Mouse (Mus musculus) limb, embryonic 15.5 days (tissue): ENCODE measurements at regions not wholly inside any gene's neighbourhood (a gene's known extent, or its start where the extent isn't known, plus 50 kb on each side); places are given as distances from the start of the nearest gene placed in this dataset.

Experiments
- ATAC-seq: fragments of 200-750 bp; cut with Nextera tagmentation; 2 replicates; pipeline ENCODE4 v1.8.0; 2017; ENCODE audit warnings: low read depth, moderate TSS enrichment; ENCODE audit not compliant: insufficient number of reproducible peaks, low FRiP score, low TSS enrichment
- H3K27ac ChIP-seq: fragments of 300-500 bp; sonication (generic); 2 replicates; pipeline ENCODE4 v1.5.1; 2015; ENCODE audit warnings: moderate library complexity, mild to moderate bottlenecking, inconsistent platforms
- H3K27me3 ChIP-seq: fragments of 300-500 bp; sonication (generic); 2 replicates; pipeline ENCODE4 v1.6.1; 2015; ENCODE audit warnings: inconsistent platforms
- H3K36me3 ChIP-seq: fragments of 300-500 bp; sonication (generic); 2 replicates; pipeline ENCODE4 v1.6.1; 2015; ENCODE audit warnings: inconsistent platforms
- H3K4me1 ChIP-seq: fragments of 300-500 bp; sonication (generic); 2 replicates; pipeline ENCODE4 v1.6.1; 2015; ENCODE audit warnings: inconsistent platforms
- H3K4me2 ChIP-seq: fragments of 300-500 bp; sonication (generic); 2 replicates; pipeline ENCODE4 v1.6.1; 2015; ENCODE audit warnings: mild to moderate bottlenecking, inconsistent platforms
- H3K4me3 ChIP-seq: fragments of 300-500 bp; sonication (generic); 2 replicates; pipeline ENCODE4 v1.5.1; 2015; ENCODE audit warnings: mild to moderate bottlenecking, inconsistent platforms
- H3K9ac ChIP-seq: fragments of 300-500 bp; sonication (generic); 2 replicates; pipeline ENCODE4 v1.6.1; 2015; ENCODE audit warnings: inconsistent platforms
- H3K9me3 ChIP-seq: fragments of 300-500 bp; sonication (generic); 2 replicates; pipeline ENCODE4 v1.6.1; 2016; ENCODE audit warnings: inconsistent platforms
- WGBS: fragments of 180-500 bp; shearing (Covaris S2); methylation state at CpG from one replicate; pipeline ENCODE4 v1.1.7; 2015; 5-methylcytosine and 5-hydroxymethylcytosine counted together

DNA sequence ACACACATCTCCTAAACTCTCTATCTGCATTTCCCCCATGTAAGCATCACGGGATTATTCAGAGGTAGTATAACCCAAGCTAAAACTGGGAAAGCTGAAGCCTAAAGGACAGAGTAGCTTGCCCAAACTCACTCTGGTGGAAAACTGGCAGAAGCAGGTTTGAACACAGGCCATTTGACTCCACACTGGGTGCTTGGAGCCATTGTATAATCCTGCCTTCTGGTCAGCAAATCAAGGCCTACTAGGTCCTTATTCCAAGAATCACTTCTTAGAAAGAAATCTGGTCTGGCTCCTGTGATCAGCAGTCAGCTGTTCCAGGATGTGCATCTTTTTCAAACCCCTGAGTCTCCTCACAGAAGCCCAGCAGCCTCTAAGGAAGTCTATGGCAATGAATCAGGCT, 582.4 kb downstream of the Nfib start:
- Histone ChIP-seq H3K27ac (no peak overlapping the region), H3K4me3 (no peak overlapping the region)

DNA sequence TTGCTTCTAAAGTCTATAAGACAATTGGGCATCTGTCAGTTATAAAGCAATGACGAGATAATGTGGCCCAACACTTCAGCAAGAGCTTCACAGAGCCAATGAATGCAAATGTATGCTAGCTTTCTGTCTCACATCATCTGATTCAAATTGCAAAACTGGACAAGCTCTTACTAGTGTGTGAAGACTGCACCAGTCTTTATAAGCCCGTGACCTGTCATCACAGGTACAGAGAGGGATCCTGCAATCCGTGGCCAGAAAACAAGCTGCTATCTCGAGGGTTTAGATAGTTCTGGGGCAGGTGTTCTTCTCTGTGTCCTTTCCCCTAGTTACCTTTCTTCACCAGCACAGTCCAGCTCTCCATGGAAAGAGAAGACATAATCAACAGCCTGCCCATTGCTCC, 584.8 kb downstream of the Nfib start:
- H3K4me3 ChIP-seq, result no peak overlapping the region
- no peak overlapping the region for H3K4me2 ChIP-seq
- H3K4me1 ChIP-seq, result no peaks in the 10 kb centered on the region
- H3K27ac ChIP-seq, result no peak overlapping the region
- no peaks in the 10 kb centered on the region for H3K9me3 ChIP-seq
- no peaks in the 10 kb centered on the region for H3K36me3 ChIP-seq
- no peaks in the 10 kb centered on the region for H3K27me3 ChIP-seq
- H3K9ac ChIP-seq, result no peak overlapping the region
- no peak for ATAC-seq
- whole genome bisulfite sequencing, result 71% methylated on average over 4 of the region's 4 CpGs

More for the DNA sequence above, 582.4 kb downstream of the Nfib start:
- Histone ChIP-seq H3K4me2 (no peak overlapping the region), H3K9me3 (no peaks in the 10 kb centered on the region), H3K36me3 (no peaks in the 10 kb centered on the region), H3K4me1 (no peaks in the 10 kb centered on the region), H3K27me3 (no peaks in the 10 kb centered on the region), H3K9ac (no peak overlapping the region)
- ATAC-seq, result no peak
- WGBS, result 91% methylated on average over 1 of the region's 1 CpGs

DNA sequence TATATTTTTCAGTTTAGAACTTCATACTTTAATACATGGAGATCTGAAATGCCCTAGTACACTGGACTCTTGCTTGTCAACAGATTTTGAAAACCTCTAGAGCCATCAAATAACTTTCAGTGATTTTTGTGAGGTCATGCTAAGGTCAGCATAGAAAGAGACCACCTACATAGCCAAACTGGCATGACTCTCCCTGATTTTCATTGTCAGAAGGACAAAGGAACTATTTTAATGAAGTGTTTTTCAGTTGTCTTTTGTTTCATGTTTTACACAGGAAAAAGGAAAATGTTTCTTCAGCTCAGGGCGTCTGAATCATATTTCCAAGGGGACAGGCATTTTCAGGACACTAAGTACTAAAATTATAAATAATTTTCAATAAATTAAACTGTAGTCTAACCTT, 585.2 kb downstream of the Nfib start:
- Histone ChIP-seq H3K36me3 (no peaks in the 10 kb centered on the region), H3K27me3 (no peaks in the 10 kb centered on the region), H3K9ac (no peak overlapping the region), H3K4me2 (no peak overlapping the region), H3K27ac (no peak overlapping the region), H3K9me3 (no peaks in the 10 kb centered on the region), H3K4me3 (no peak overlapping the region), H3K4me1 (no peaks in the 10 kb centered on the region)
- WGBS, result 40% methylated on average over 1 of the region's 1 CpGs
- no peak for ATAC-seq

DNA sequence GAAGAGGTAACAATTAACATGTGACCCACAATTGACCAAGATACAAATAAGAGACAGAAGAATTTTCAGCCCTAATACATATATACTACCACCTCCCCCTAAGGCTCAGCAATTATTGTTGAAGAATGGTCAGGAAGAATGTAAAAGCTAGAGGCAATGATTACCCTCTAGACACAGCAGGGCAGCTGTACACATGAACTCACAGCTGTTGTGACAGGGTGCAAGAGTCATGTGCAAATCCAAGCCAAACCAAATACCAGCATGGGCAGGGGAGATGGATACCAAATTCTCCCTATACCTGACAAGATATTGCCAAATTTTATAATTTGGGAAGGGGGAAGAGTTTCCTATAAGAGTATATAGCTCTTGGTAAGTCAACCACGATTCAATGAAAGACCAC, 603.7 kb downstream of the Nfib start:
- Histone ChIP-seq H3K4me2 (no peak overlapping the region), H3K4me1 (peaks cover 11% of the 10 kb centered on the region), H3K4me3 (no peak overlapping the region), H3K27ac (no peak overlapping the region), H3K9me3 (no peaks in the 10 kb centered on the region), H3K9ac (no peak overlapping the region), H3K36me3 (no peaks in the 10 kb centered on the region), H3K27me3 (no peaks in the 10 kb centered on the region)
- no peak for ATAC-seq
- WGBS, result 94% methylated on average over 1 of the region's 1 CpGs

DNA sequence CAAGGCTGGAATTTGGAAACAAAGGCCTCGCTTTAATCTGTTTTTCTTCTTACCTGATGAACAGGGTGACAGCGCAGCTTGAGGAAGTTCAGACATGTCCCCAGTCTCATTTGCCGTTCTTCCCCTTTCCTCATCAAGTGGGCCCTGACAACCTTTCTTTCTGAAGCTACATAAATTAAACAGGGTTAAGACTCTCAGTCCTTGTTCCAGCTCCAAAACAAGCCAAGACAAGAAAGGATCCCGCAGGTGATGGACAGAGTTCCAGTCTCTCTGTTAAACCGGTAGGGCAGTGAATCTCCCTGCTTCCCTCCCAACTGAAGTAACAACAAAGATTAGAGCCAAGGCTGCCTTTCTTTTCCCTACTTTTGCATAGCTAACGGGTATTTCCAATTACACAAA, 605.6 kb downstream of the Nfib start:
- WGBS, result 56% methylated on average over 6 of the region's 6 CpGs
- no peaks in the 10 kb centered on the region for H3K27me3 ChIP-seq
- no peak overlapping the region for H3K4me3 ChIP-seq
- H3K9me3 ChIP-seq, result no peaks in the 10 kb centered on the region
- peaks cover 11% of the 10 kb centered on the region for H3K4me1 ChIP-seq
- ATAC-seq, result no peak
- peak overlapping the region; percentile 68 for H3K27ac ChIP-seq
- H3K36me3 ChIP-seq, result no peaks in the 10 kb centered on the region
- H3K9ac ChIP-seq, result no peak overlapping the region
- no peak overlapping the region for H3K4me2 ChIP-seq

DNA sequence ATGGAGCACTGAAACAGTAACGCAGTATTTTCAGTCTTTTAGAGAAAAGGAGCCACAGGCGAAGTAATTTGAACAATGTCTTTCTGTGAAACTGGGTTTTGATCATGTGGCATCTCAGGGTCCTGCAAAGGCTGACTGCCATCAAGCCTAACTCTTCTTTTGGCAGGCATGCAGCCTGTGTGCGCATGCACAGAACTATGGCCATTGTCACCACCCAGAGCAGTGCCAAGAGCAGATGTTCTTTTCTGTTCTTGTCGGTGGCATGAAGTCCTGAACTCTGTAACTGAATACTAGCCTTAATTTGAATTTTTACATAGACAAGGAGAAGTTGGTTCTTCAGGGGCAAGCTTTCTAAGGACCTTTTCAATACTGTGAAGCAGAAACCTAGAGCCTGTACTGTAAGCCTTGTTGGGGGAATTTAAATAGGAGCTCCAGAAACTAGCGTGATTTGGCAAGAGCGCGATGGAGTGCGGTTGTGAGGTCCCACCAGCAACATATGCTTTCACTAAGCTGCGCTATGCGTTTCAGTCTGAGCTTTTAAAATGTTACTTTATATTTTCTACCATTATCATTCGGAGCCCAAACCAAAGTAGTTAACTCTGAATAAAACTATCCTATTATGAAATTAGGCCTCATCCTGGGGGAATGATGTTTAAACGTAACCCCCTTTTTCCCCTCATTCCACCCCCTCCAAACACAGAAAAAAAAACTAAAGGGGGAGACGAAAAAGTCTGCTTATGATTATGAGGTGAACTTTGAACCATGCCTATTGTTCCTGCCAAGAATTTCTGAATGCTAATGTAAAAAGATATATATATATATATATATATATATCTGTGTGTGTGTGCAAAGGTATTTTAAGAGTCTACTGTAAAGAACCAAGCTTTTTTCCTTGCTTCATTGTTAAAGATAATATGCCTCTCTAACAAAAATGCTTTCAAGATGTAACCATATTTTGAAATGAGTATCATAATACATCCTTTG, 606.3 kb downstream of the Nfib start:
- Histone ChIP-seq H3K4me3 (no peak overlapping the region), H3K4me1 (peaks cover 11% of the 10 kb centered on the region), H3K36me3 (no peaks in the 10 kb centered on the region), H3K27ac (peak overlapping the region; percentile 84), H3K4me2 (no peak overlapping the region), H3K27me3 (no peaks in the 10 kb centered on the region), H3K9ac (no peak overlapping the region), H3K9me3 (no peaks in the 10 kb centered on the region)
- ATAC-seq, result peak; percentile 69; the same call in 1 of the 2 replicates
- WGBS, result 40% methylated on average over 13 of the region's 13 CpGs

DNA sequence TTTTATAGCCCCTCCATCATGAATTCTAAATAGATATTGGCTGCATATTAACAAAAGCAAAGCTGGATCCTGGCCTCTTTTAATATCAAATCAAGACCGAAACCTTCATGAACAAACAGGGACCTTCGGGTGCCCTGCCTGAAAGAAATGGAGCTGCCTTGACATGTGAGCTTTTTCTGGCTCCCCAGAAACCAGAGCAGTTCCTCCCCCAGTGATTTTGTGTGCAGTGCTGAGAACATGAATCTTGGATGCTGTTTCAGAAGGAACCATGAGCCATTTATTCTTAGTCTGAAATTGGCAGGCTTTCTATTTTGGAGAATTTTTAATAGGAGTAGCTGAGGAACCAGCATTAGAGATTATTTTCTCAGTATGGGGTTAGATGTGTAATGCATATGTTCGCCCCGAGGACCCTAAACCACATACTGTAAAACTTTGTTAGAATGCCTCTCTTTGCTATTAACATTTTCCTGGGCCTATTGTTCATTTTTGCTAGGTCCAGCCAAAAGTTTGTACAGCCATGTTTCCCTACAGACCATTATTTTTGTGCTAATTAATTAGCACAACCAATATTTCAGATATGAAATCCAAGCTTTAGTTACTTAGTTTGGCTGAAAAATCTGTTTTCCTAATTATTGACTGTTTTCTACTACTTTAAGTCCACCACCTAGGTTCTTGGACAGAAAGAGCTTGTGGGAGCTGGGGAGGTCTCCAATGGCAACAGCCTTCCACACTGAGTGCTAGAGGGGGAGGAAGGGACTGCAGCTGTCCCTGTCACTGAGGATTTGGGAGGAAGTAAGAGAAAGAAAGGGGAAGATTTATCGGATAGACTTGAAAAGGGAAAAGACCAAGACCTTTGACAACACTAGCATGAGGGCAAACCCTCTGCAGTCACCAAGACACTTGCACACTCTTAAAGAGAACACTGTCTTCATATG, 613.0 kb downstream of the Nfib start:
- ATAC-seq, result peak; percentile 82
- Histone ChIP-seq H3K27me3 (no peaks in the 10 kb centered on the region), H3K9me3 (no peaks in the 10 kb centered on the region), H3K4me2 (no peak overlapping the region), H3K36me3 (no peaks in the 10 kb centered on the region), H3K4me3 (no peak overlapping the region), H3K4me1 (peaks cover 5% of the 10 kb centered on the region; the same call in 1 of the 2 replicates), H3K27ac (peak overlapping the region; percentile 62), H3K9ac (no peak overlapping the region)
- WGBS, result 32% methylated on average over 5 of the region's 5 CpGs

DNA sequence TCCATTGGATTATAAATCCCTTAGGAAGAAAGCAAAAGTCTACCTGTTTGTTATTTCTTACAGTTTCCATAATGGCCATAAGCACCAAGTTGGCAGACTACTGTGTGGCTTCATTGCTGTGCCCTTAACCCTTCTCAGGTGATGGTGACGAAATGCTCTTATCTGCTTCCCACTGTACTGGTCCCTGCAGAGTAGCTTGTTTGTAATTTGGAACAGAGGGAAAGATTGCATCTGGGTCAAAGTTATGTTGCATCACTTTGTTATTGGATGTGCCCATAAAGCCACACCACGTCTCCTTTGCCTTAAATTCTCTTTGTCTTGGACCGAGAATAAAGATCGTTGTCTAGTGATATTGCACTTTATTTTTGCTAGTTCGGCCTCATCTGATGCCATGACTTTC, 615.9 kb downstream of the Nfib start:
- 88% methylated on average over 5 of the region's 5 CpGs for WGBS
- peaks cover 4% of the 10 kb centered on the region; the same call in 1 of the 2 replicates for H3K4me1 ChIP-seq
- H3K36me3 ChIP-seq, result no peaks in the 10 kb centered on the region
- H3K9ac ChIP-seq, result no peak overlapping the region
- ATAC-seq, result no peak
- H3K27ac ChIP-seq, result no peak overlapping the region
- H3K27me3 ChIP-seq, result no peaks in the 10 kb centered on the region
- no peak overlapping the region for H3K4me2 ChIP-seq
- H3K4me3 ChIP-seq, result no peak overlapping the region
- no peaks in the 10 kb centered on the region for H3K9me3 ChIP-seq

DNA sequence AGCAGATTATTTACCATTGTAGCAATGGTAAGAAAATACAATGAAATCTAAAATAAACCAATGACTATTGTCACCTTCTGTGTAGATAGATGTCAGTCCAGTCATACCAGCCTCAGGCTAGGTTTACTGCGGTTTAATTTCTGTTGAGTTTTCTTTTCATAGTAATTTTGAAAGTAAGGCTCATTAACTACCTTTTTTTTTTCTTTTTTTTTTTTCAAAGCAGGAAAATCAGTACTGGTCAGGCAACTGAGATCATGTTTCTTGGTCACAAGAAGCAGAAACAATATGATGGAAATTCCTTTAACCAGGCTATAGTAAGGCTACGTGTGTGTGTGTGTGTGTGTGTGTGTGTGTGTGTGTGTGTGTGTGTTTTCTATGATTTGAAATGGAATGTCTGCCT, 622.0 kb downstream of the Nfib start:
- Histone ChIP-seq H3K27me3 (no peaks in the 10 kb centered on the region), H3K27ac (no peak overlapping the region), H3K9ac (no peak overlapping the region), H3K36me3 (no peaks in the 10 kb centered on the region), H3K9me3 (no peaks in the 10 kb centered on the region), H3K4me1 (no peaks in the 10 kb centered on the region; the same call in 1 of the 2 replicates), H3K4me2 (no peak overlapping the region), H3K4me3 (no peak overlapping the region)
- ATAC-seq, result no peak
- 61% methylated on average over 2 of the region's 2 CpGs for WGBS

DNA sequence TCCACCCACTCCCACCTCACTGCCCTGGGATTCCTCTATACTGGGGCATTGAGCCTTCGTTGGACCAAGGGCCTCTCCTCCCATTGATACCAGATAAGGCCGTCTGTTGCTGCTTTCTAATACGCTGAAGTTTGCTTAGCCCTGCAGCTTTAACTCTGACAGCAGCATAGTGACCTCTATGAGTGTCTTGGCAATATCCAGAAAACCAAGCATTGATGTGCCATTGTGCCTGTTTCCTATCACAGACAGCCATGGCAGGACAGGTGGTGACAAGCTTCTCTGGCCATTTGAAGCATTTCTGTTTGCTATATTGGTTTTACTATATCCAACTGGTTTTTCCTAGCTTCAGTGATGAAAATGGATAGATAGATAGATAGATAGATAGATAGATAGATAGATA, 625.4 kb upstream of the Mpdz start:
- Histone ChIP-seq H3K9ac (no peak overlapping the region), H3K9me3 (no peaks in the 10 kb centered on the region), H3K27ac (no peak overlapping the region), H3K4me1 (peaks cover 12% of the 10 kb centered on the region), H3K4me2 (no peak overlapping the region), H3K27me3 (no peaks in the 10 kb centered on the region), H3K36me3 (no peaks in the 10 kb centered on the region), H3K4me3 (no peak overlapping the region)
- 74% methylated on average over 3 of the region's 3 CpGs for WGBS
- no peak for ATAC-seq

DNA sequence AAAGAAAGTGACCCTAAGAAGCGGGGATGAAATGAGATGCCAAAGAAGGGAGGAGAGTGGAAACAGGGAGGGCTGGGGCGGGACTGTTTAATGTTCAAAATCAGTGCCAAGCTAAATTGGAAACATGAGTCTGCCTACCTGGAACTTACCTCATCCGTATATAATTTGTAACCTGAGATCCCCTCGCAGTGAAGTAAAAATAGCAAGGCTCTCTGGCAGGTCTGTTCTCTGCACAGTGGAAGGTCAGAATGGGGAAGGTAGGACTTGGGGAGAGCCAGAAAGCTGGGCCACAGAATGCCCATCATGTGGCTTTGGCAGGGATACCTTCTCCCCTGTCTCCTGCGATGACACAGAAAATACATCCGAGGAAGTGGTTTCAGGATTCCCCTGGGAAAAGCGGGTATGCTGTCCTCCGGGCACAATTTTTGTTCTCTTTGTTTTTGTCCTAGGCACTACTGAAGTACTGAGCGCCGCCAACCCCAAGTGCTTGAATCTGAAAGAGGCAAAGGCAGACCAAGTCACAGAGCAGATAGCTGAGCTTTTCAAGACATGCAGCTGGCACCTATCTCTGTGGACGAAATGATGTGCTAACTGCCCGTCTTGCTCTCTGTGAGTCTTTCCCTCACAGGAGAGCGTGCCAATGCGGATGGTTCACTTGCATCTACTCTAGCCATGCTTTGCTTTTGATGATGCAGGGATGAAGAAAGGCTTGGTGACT, 623.2 kb upstream of the Mpdz start:
- peak; percentile 76 for ATAC-seq
- 44% methylated on average over 14 of the region's 14 CpGs for WGBS
- Histone ChIP-seq H3K4me2 (peak overlapping the region; percentile 37), H3K4me3 (peak overlapping the region; percentile 21), H3K4me1 (peaks cover 12% of the 10 kb centered on the region), H3K36me3 (no peaks in the 10 kb centered on the region), H3K27me3 (no peaks in the 10 kb centered on the region), H3K9ac (no peak overlapping the region), H3K27ac (peak overlapping the region; percentile 88), H3K9me3 (no peaks in the 10 kb centered on the region)
